Mouse (Mus musculus) embryonic facial prominence, embryonic 10.5 days (tissue): Measurements from ENCODE around the gene Eef1akmt3. TPM values are rescaled to one million over a fixed set of nuclear protein-coding genes. Genes with fewer than 3 reads are reported as not detected.

ENCODE experiments used
- DNase-seq: peaks from one replicate; pipeline ENCODE4 v3.0.0-alpha.2; 2017; ENCODE audit warnings: low spot score
- H3K27ac ChIP-seq: fragments of 300-500 bp; sonication (generic); replicated peaks from 2 replicates; pipeline ENCODE4 v1.5.1; 2016; ENCODE audit warnings: mild to moderate bottlenecking
- H3K27me3 ChIP-seq: fragments of 300-500 bp; sonication (generic); replicated peaks from 2 replicates; pipeline ENCODE4 v1.6.1; 2016; ENCODE audit warnings: low read depth, mild to moderate bottlenecking; ENCODE audit not compliant: poor library complexity, severe bottlenecking
- H3K36me3 ChIP-seq: fragments of 300-500 bp; sonication (generic); replicated peaks from 2 replicates; pipeline ENCODE4 v1.6.1; 2016; ENCODE audit warnings: mild to moderate bottlenecking, moderate library complexity
- H3K4me1 ChIP-seq: fragments of 300-500 bp; sonication (generic); 2 replicates; pipeline ENCODE4 v1.6.1; 2016
- H3K4me3 ChIP-seq: fragments of 300-500 bp; sonication (generic); 2 replicates; pipeline ENCODE4 v1.5.1; 2016; ENCODE audit warnings: mild to moderate bottlenecking, moderate library complexity
- H3K9me3 ChIP-seq: fragments of 300-500 bp; sonication (generic); 2 replicates; pipeline ENCODE4 v1.6.1; 2016; ENCODE audit warnings: mild to moderate bottlenecking
- WGBS: fragments of 180-500 bp; shearing (Covaris S2); methylation state at CpG from one replicate; pipeline ENCODE4 v1.1.7; 2016; 5-methylcytosine and 5-hydroxymethylcytosine counted together
- polyA plus RNA-seq: library from polyadenylated mRNA; unstranded; fragments of >200 nt; fragmentation: Nextera tagmentation; extraction: Ambion mirVana; gene quantifications from 2 replicates; pipeline ENCODE4 v1.2.1, GENCODE M21; 2016

The Eef1akmt3 gene
- polyA plus RNA-seq, 1 experiment from 2014 or later, result 0.27 TPM

GRCm38 (mm10) chr10:127042468-127043115 is 1.3 kb upstream of the Eef1akmt3 start:
- 21% methylated on average over 5 of the region's 5 CpGs for WGBS
- peak overlapping the region; percentile 92 for H3K27ac ChIP-seq

GRCm38 (mm10) chr10:127041774-127042338 is 543 bp upstream of the Eef1akmt3 start:
- DNase-seq, result peak; percentile 94
- H3K36me3 ChIP-seq, result peaks cover 28% of the 10 kb centered on the region
- peaks cover 24% of the 10 kb centered on the region for H3K27me3 ChIP-seq
- under 1% methylated on average over 44 of the region's 44 CpGs for WGBS
- peak overlapping the region; percentile 93 for H3K4me3 ChIP-seq
- no peaks in the 10 kb centered on the region for H3K9me3 ChIP-seq
- peak overlapping the region; percentile 92 for H3K27ac ChIP-seq
- H3K4me1 ChIP-seq, result peaks cover 23% of the 10 kb centered on the region

More at GRCm38 (mm10) chr10:127042468-127043115, 1.3 kb upstream of the Eef1akmt3 start:
- no peaks in the 10 kb centered on the region for H3K9me3 ChIP-seq
- peaks cover 23% of the 10 kb centered on the region for H3K4me1 ChIP-seq
- no peak for DNase-seq
- peaks cover 32% of the 10 kb centered on the region for H3K36me3 ChIP-seq
- H3K4me3 ChIP-seq, result peak overlapping the region; percentile 93
- H3K27me3 ChIP-seq, result peaks cover 32% of the 10 kb centered on the region

GRCm38 (mm10) chr10:127040569-127041214 is 621 bp downstream of the Eef1akmt3 start:
- DNase-seq, result no peak

GRCm38 (mm10) chr10:127037641-127038040 is 3.7 kb downstream of the Eef1akmt3 start:
- Histone ChIP-seq H3K36me3 (no peaks in the 10 kb centered on the region), H3K27me3 (peaks cover 19% of the 10 kb centered on the region), H3K27ac (no peak overlapping the region), H3K9me3 (no peaks in the 10 kb centered on the region), H3K4me1 (peaks cover 17% of the 10 kb centered on the region), H3K4me3 (no peak overlapping the region)
- WGBS, result 76% methylated on average over 12 of the region's 12 CpGs
- no peak for DNase-seq

More at GRCm38 (mm10) chr10:127040569-127041214, 621 bp downstream of the Eef1akmt3 start:
- Histone ChIP-seq H3K27ac (peak overlapping the region; percentile 92), H3K27me3 (peaks cover 19% of the 10 kb centered on the region), H3K9me3 (no peaks in the 10 kb centered on the region), H3K36me3 (peaks cover 20% of the 10 kb centered on the region), H3K4me1 (peaks cover 23% of the 10 kb centered on the region), H3K4me3 (peak overlapping the region; percentile 93)
- 2% methylated on average over 20 of the region's 20 CpGs for WGBS

- H3K9me3 ChIP-seq, result no peaks in the 10 kb centered on the region
- 84% methylated on average over 12 of the region's 12 CpGs for WGBS
Observed at GRCm38 (mm10) chr10:127036273-127036672, 5.0 kb downstream of the Eef1akmt3 start.

GRCm38 (mm10) chr10:127033301-127033741 is 8.0 kb downstream of the Eef1akmt3 start:
- 81% methylated on average over 8 of the region's 8 CpGs for WGBS
- peaks cover 12% of the 10 kb centered on the region for H3K36me3 ChIP-seq
- H3K9me3 ChIP-seq, result no peaks in the 10 kb centered on the region
- no peak overlapping the region for H3K4me3 ChIP-seq
- no peaks in the 10 kb centered on the region; the same call in 1 of the 2 replicates for H3K27me3 ChIP-seq
- no peak overlapping the region for H3K27ac ChIP-seq
- no peak for DNase-seq
- H3K4me1 ChIP-seq, result peaks cover 9% of the 10 kb centered on the region

More at GRCm38 (mm10) chr10:127036273-127036672, 5.0 kb downstream of the Eef1akmt3 start:
- DNase-seq, result no peak
- peaks cover 9% of the 10 kb centered on the region; the same call in 1 of the 2 replicates for H3K4me1 ChIP-seq
- peaks cover 19% of the 10 kb centered on the region for H3K27me3 ChIP-seq
- no peaks in the 10 kb centered on the region for H3K36me3 ChIP-seq
- no peak overlapping the region for H3K27ac ChIP-seq
- no peak overlapping the region for H3K4me3 ChIP-seq

GRCm38 (mm10) chr10:127030336-127031296 is 10.7 kb downstream of the Eef1akmt3 start, which contains the start of gene Tsfm:
Gene Tsfm (minus strand): TSS chr10:127030840.
- Histone ChIP-seq H3K36me3 (peaks cover 39% of the 10 kb centered on the region), H3K4me1 (peaks cover 9% of the 10 kb centered on the region), H3K27ac (peak within 1 kb of the TSS; percentile 94), H3K4me3 (peak within 1 kb of the TSS; percentile 94), H3K27me3 (no peaks in the 10 kb centered on the region; the same call in 1 of the 2 replicates), H3K9me3 (no peaks in the 10 kb centered on the region)
- 6% methylated on average over 56 of the region's 56 CpGs for WGBS
- DNase-seq, result peak; percentile 92

GRCm38 (mm10) chr10:127018422-127018821 is 22.9 kb downstream of the Eef1akmt3 start:
- Histone ChIP-seq H3K4me1 (peaks cover 11% of the 10 kb centered on the region), H3K4me3 (no peak overlapping the region), H3K9me3 (no peaks in the 10 kb centered on the region), H3K27me3 (no peaks in the 10 kb centered on the region), H3K27ac (no peak overlapping the region), H3K36me3 (peaks cover 21% of the 10 kb centered on the region)
- DNase-seq, result no peak
- 84% methylated on average over 16 of the region's 16 CpGs for WGBS

- peaks cover 11% of the 10 kb centered on the region for H3K4me1 ChIP-seq
- no peak overlapping the region for H3K4me3 ChIP-seq
- no peaks in the 10 kb centered on the region for H3K9me3 ChIP-seq
- H3K36me3 ChIP-seq, result peaks cover 8% of the 10 kb centered on the region
- no peak overlapping the region for H3K27ac ChIP-seq
- DNase-seq, result no peak
- no peaks in the 10 kb centered on the region for H3K27me3 ChIP-seq
- 25% methylated on average over 2 of the region's 2 CpGs for WGBS
Observed at GRCm38 (mm10) chr10:127017071-127017470, 24.2 kb downstream of the Eef1akmt3 start.

- peak; percentile 54 for DNase-seq
- 54% methylated on average over 5 of the region's 5 CpGs for WGBS
- H3K27me3 ChIP-seq, result no peaks in the 10 kb centered on the region
- no peak overlapping the region for H3K27ac ChIP-seq
- no peaks in the 10 kb centered on the region for H3K9me3 ChIP-seq
- peaks cover 2% of the 10 kb centered on the region for H3K36me3 ChIP-seq
- no peak overlapping the region for H3K4me3 ChIP-seq
- peaks cover 11% of the 10 kb centered on the region for H3K4me1 ChIP-seq
Observed at GRCm38 (mm10) chr10:127016488-127016887, 24.8 kb downstream of the Eef1akmt3 start.

- DNase-seq, result no peak
- no peak overlapping the region for H3K27ac ChIP-seq
- 86% methylated on average over 7 of the region's 7 CpGs for WGBS
- H3K36me3 ChIP-seq, result peaks cover 19% of the 10 kb centered on the region
- no peaks in the 10 kb centered on the region for H3K27me3 ChIP-seq
- H3K4me3 ChIP-seq, result no peak overlapping the region
- no peaks in the 10 kb centered on the region for H3K9me3 ChIP-seq
- H3K4me1 ChIP-seq, result peaks cover 6% of the 10 kb centered on the region; the same call in 1 of the 2 replicates
Observed at GRCm38 (mm10) chr10:127003806-127004205, 37.5 kb downstream of the Eef1akmt3 start.
